Mouse (Mus musculus) spleen, adult 2 months (tissue): ENCODE data around the gene Ndufa13.

Experiments
- CTCF ChIP-seq: fragments of 200-500 bp; IDR thresholded peaks from 2 replicates; pipeline ENCODE4 v1.5.1; 2011; ENCODE audit warnings: mild to moderate bottlenecking, inconsistent platforms; ENCODE audit not compliant: insufficient read depth, insufficient read length, insufficient replicate concordance; ENCODE audit errors: extremely low read depth
- POLR2A ChIP-seq: fragments of 200-500 bp; IDR thresholded peaks from 2 replicates; pipeline ENCODE4 v1.6.1; 2011; ENCODE audit warnings: low read depth, low read length, inconsistent platforms

- TF ChIP-seq CTCF (no peak), POLR2A (no peak)
These were observed 12.2 kb upstream of the Ndufa13 start for GRCm38 (mm10) chr8:69914526-69914925.
